Mouse (Mus musculus) embryo, embryonic 9.5 days (tissue): ENCODE measurements around the gene Tmem38b.

Experiments
- DNase-seq: peaks from one replicate; pipeline ENCODE4 v3.0.0-alpha.2; 2017; ENCODE audit errors: extremely low spot score

The Tmem38b gene

DNA sequence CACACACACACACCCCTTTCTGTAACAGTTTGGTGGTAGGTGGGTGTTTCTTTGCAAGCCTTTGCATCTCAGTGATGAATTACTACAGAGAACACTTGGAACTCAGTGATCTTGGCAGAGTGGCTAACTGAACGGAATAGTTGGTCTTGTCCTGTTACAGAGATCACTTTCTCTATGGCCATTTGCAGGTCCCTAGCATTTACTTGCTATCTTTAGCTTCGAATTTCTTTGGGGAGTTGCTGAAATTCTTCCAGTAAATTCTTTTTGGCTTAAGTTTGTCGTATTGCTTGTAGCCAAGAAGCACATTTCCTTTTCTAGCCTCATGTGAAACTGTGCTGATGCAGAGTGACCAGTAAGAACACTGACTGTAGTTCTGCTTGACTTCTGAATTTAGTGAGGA, 3.1 kb downstream of the Tmem38b start:
- DNase-seq, result no peak

DNA sequence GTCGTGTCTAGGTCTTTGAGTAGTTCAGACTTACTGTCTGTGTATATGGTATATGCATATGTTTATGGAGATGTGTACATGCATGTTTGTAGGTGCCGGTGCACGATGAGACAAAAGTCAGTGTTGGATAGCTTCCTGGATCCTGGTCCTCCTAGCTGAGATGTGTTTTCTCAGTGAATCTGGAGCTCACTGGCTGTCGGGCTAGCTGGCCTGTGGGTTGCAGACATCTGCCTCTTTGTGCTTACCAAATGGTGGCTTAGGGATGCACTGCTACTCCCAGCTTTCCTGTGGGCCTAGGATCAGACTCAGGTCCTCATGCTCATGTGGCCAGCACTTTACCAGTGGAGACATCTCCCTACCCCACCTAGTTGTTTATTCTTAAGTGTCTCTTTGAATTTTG, 4.2 kb downstream of the Tmem38b start:
- no peak for DNase-seq

DNA sequence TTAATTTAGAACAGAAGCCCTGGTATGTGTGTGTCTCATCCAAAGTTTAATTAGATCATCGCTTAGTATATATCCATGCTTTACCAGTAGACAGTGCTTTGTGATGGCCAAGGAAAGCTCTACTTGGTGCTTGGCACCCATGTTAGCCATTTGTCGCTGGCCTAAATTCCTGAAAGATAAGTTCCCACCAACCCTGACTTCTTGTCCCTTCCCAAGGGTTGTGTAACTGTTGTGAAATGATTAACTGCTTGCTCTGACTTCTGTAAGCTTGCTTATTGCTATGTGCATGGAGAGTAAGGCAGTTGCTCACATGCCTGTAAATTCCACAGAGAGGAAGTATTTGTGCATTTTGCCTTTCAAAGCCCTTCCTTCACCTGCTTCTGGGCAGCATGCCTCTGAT, 4.7 kb downstream of the Tmem38b start:
- no peak for DNase-seq

DNA sequence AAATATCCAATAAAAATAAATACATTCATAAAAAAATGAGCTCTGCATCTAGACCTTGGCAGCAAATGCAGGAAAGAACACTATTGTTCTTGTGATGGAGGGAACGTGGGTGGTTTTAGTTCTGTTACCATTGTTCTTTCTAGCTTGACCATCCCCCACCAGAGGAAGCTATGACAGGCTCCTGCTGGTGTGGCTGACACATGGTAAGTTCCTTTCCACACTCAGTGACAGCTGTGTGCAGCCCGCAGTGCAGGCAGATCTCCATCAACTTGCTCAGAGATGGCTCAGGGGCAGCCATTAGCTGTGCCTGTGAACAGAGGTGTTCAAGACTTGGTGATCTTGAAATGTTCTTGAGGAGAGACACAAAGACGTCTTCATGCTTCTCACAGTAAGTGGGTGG, 6.5 kb downstream of the Tmem38b start:
- no peak for DNase-seq

DNA sequence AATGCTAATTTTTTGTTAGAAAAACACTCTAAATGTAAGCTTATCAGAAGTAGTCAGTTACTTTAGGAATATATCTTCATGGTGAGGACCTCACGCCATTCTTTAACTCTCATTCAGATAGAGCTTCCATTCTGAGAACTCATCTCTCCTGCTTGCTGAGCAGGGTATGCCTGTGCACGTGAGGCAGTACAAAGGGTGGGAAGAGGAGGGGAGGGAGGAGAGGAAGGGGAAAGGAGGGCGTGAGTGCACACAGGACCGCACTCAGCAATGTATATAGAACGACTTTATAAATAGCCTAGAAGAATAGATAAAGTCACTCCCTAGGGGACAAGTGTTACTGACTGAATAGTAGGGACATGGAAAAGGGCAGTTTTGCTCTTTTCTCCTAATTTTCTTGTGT, 11.1 kb downstream of the Tmem38b start:
- no peak for DNase-seq

DNA sequence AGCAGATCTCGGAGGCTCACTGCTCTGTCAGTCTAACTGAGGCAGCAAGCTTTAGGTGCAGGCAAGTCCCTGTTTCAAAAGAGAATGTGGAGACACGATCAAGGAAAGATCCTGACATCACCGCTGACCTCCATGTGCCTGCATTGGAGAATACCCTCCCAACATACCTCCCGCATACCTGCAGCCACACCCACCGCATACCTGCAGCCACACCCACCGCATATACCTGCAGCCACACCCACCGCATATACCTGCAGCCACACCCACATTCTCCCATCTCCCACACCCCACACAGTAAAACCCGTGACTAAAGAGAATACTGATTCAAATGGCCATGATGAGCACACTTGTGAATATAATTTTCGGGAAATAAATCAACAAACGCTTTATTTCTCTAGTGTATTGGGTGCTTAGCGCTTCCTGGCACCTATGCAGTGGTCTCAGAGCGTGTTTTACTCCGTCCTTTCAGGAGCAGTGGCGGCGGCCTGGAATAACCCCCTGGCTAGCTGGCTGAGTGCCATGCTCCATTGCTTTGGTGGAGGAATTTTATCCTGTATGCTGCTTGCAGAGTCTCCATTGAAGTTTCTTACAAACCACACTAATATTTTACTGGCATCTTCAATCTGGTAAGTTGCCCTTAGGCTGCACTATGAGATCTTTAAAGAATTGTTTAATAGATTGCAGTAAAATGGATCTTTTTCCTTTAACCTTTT, 14.5 kb downstream of the Tmem38b start:
- no peak for DNase-seq

DNA sequence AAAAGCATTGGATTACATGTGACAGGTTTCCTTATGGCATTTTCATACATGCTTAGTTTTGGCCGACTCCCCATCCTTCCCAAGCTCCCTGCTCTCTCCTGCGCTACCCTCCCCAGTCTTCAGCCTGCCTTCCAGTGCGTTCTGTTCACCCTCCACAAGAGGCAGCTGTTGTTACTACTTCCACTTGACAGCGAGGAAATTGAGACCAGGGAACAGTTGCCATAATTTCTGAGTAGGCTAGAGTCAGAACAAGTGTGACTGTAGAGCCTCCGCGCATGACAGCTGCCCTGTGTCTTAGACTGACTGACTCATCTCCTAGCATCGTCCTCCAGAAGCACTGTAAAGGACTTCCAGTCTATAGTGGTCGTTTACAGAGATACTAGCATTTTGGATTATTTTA, 17.7 kb downstream of the Tmem38b start:
- DNase-seq, result no peak

DNA sequence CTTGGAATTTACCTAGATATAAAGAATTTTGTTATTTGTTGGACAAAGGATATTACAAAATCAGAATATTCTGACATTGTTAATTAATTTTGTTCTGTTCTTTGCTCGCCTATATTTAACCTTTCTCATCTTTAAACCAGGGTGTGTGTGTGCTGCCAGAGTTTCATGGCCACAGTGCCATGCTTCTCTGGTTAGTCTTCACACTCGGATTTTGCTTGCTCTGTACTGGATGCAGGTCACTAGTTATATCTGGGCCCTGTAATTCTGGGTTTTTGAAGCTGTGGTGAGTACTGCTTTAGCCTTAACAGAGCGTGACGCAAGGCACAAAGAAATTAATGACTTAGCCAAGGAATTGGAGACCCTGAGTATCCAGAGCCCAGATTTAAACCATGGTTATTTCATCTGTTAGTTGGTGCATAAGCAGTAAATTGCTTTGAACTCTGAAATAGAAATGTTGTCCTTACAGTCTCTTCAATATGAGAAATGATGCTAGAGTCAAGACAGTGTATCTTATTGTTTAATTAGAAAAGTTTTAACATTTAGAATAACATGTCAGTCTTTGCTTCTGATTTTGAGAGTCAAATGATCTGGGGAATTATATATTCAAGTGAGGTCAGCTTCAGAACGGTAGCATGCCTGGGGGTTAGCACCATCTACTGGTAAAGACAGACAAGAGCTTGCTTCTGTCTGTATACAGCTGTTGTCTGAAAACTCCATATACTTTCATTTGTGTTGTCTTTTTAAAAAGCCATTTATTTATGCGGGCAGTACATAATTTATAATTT, 19.2 kb downstream of the Tmem38b start:
- peak; percentile 40 for DNase-seq

DNA sequence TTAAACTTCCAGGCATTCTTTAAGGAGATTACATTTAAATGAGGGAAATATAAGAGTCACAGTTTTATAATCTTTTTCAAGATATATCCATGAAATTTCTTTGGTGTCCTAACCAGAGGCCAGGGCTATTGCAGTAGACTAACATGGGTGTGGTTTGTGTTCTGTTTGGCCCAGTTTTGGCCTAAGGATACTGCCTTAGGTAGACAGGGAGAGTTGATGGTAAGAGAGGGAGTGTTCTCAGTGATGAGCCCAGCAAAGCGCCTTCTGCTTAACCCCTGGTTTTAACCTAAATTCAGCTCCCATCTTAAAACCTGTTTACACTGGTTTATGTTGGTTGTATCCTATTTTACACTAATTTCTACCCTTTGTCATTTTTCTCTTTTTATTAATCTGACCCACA, 19.8 kb downstream of the Tmem38b start:
- no peak for DNase-seq

DNA sequence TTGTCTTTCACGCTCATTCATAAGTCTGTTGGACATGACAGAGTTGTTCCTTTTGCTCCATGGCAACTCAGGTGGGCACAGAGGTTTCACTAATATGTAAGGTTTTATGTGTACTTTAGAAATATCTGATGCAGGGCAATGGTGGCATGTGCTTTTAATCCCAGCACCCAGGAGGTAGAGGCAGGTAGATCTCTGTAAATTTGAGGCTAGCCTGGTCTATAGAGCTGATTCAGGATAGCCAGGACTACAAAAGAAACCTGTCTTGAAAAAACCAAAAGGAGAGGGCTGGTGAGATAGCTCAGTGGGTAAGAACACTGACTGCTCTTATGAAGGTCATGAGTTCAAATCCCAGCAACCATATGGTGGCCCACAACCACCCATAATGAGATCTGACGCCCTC, 20.5 kb downstream of the Tmem38b start:
- DNase-seq, result no peak

DNA sequence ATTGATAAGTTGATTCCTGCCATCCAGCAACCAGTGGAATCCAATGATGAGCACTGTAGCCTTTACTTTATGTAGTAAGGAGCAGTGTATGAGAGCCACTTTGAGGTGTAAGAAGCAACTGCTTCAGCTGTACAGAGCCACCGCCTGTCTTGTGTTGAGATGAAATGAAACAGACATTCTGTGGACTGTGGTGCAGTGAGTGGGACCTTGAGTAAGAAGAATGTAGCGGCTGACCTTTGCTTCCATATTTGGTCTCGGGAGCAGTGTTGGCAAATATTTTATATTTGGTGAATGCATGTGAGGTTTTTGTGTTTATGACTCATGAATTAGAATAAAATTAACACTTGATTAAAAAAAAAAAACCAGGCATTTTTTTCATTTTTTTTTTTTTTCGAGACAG, 21.7 kb downstream of the Tmem38b start:
- DNase-seq, result no peak

DNA sequence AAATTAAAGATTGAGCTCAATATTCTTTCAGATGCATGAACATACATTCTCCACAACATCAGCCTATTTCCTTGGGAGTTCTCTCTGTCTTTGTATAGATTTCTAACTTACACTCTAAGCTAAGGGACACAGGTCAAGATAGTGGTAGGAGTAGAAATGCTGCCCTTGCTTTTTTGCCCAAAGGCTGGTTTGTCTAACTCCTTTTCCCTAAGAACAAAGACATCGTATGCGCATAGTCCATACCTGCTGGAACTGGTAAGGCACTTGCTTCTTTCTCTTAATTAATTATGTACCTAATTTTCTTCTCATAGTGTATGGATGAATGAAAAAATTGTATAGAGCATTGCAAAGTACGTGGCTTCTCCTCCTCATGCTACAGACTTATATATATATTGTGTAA, 22.5 kb downstream of the Tmem38b start:
- DNase-seq, result no peak

DNA sequence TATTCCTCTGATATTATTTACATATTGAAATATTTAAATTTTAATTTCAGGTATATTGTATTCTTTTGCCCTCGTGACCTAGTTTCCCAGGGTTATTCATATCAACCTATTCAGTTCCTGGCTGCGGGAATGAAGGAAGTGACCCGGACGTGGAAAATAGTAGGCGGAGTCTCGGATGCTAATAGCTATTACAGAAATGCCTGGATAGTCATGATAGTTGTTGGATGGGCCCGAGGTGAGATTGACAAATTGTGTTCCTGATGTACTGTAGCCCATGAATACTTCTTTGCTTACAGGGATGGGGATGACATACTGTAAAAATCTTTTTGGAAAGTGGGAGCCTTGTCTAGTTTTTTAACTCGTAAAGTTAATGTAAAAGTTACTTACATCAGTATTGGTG, 23.0 kb downstream of the Tmem38b start:
- no peak for DNase-seq

DNA sequence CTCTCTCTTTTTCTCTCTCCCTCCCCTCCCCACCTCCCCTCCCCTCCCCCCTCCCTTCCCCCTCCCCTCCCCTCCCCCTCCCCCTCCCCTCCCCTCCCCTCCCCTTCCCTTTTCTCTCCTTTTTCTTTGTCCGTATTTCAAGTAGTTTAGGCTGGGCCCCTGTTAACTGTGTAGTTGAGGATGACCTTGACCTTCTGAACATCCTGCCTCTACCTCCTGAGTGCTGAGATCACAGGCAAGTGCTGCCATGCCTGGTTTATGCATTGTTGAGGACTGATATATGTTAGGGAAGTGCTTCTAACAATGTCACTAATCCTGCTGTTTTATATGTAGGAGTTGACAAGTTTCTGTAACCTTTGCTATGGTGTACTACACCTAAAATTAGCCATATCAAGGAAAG, 24.0 kb downstream of the Tmem38b start:
- DNase-seq, result no peak

DNA sequence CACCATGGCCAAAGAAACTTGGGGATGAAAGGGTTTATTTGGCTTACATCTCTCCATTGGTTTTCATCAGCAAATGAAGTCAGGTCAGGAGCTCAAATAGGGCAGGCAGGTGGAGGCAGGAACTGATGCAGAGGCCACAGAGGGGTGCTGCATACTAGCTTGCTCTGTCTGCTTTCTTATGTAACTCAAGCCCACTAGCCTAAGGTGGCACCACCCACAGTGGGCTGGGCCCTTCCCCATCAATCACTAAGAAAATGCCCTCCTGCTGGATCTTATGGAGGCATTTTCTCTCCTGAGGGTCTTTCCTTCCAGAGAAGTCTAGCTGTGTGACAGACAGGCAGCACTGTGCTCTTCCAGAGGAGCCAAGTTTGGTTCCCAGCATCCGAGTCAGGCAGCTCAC, 27.5 kb downstream of the Tmem38b start:
- no peak for DNase-seq

DNA sequence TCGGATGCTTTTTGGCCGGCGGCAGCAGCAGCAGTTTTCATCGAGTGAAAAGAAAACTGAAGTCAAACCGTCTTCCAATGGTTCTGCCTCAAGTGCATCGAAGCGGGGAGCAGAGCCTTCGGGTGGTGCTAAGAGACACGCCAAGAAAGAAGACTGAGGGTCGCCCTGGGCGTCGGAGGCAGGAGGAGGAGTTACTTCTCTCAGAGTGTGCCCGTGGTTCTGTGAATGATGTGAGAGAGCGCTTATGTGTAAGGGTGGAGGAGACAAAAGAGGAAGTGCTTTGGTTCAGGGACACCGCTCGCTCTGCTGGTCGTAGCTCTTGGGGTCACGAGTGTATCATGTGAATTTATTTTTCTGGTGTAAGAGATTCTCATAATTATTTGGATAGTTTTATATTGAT, 34.1 kb downstream of the Tmem38b start:
- DNase-seq, result no peak

DNA sequence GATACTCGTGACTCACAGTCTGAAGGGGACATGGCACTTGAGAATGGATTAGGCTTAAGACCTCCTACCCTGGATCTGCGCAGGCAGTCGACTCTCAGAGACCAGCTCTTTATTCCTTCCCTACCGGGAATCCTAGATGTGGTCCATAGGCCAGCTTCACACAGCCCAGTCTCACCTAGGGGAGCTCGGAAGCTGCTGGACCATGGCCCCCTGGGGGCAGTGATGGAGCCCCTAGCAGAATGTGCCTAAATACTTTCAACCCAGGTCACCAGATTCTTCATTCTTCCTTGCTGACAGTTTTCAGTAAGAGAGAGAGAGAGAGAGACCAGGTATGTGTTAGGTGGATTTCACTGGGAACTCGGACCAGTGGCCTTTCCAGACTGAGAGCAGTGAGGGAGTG, 36.3 kb downstream of the Tmem38b start:
- no peak for DNase-seq

DNA sequence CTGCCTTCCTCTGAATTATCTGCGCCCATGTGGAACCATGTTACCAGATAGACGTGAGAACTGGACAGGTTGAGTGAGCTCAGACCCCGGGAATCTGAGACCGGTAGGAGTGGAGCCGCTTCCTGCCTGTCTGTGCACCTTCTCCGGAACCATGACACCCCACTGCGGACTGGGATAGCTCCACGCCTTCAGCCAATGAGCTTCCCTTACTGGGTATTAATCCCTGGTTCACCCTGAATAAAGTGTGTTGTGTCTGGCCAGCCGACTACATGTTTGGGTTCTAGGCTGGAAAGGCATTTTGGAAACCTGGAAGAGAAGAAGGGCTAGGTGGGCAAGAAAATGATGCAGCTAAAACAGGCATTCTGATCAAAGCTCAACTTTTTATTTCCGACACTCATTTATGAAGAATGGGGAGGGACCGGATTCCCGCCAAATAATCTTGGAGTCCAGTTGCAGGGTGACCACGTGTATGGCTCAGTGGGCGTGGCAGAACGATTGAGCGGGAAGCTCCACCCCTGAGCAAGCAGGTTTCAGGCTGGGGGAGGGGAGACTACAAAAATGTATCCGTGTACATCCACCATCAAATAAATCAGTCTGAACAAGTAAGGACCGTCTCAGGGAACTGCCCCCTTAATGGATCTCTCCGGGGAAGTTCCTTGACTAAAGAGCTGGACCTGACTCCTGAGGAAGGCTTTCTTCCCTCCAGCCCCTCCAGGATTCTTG, 38.4 kb downstream of the Tmem38b start:
- no peak for DNase-seq

DNA sequence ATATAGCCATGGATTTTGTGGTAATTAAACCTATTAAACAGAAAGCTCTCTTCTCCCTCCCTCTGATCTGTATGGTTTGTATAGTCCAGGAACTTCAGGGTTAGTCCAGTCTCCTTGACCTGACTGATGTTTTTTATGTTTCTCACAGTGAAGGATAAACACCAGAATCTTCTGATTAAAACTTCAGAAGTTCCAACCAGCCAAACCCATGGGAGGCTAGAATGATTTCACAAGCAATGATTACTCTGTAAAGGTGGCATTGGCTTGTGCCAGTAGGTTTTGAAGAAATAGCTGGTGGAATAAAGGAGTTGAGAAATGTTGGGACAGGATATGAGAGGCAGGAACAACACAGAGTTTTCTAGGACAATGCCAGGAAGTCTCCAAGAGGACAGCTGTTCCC, 40.6 kb downstream of the Tmem38b start:
- no peak for DNase-seq

DNA sequence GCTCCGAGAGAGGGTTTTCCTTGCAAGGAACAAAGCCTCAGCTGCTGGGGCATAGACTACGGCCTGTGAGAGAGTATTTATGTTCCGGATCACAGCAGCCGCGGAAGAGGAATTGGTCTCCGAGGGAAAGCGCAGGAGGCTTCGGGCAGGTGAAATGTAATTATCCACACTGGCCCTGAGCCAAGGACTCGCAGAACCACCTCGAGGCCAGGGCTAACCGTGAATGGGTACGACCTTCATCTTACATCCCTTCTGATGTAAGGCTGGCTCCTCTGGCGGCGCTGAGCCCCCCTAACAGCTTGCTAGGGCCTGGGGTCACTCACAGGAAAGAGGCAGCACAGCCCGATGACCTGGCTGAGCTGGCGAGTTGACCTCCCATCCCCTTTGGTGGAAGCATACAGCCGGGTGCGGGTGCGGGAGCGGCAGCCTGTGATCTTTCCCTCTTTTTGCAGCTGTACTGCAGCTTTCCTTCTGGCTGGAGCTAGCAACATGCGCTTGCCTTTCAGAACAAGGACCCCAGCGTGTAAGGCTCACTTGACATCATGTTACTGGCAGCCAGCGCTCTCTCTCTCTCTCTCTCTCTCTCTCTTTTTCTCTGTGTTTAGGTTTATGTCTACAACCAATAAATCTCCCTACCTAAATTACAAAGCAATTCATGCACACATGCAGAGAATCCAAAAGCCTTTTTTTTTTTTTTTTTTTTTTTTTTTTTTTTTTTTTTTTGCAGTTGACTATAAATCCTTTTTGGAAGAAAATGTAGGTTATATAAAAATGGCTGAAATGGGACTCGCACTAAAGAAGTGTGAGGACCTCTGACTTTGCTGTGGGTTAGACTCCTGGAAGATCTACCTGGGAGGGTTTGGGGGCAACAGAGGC, 52.9 kb downstream of the Tmem38b start:
- DNase-seq, result peak; percentile 51

DNA sequence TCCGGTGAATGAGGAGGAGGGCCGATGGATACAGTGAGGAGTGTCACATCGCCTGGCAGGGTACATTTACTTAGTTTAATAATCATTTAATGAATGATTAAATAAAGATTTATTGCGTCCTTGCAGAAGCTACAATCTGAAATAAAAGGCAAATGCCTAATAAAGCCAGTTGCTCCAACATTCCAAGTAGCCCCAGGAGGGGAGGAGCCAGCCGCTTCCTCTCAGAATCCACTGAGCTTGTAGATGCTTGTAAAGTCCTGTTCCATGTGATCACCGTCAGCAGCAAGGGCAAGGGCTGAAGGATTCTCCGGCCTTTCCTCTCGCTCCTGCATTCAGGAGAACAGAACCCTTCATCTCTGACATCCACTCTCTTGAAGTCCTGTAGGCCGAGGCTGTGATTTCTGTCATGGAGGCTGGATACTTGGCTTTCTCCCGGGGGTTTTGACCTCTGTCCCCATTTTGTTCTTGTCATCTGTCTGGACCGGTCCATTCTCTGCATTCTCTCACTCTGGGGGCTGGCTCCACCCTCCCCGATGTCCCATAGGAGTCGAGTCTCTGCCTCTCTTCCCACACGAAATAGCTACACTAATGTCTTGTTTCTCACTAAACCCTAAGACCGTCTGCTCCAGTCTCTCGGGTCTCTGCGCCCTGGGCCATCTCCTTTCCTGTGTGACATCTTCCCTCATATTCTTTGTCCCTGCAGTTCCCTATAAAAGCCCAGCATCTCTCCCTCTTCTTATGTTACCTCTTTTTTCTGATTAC, 57.3 kb downstream of the Tmem38b start:
- DNase-seq, result no peak
